Mouse (Mus musculus) ES-E14 (cell line): ENCODE results near the gene Poldip3. TPM values are rescaled to one million over a fixed set of nuclear protein-coding genes. Genes with fewer than 3 reads are reported as not detected.

ENCODE experiments used
- DNase-seq: peaks from one replicate; pipeline ENCODE4 v3.0.0-alpha.2; 2013; ENCODE audit warnings: low read depth, low spot score
- H3K27ac ChIP-seq: 2 replicates; pipeline ENCODE4 v1.5.1; 2012; ENCODE audit warnings: low read depth, mild to moderate bottlenecking, low read length, moderate library complexity, mixed read lengths; ENCODE audit not compliant: poor library complexity, insufficient read depth, severe bottlenecking
- H3K36me3 ChIP-seq: 2 replicates; pipeline ENCODE4 v1.6.1; 2012; ENCODE audit warnings: mild to moderate bottlenecking, low read length, moderate library complexity, mixed read lengths; ENCODE audit not compliant: control insufficient read depth, poor library complexity, insufficient read depth, severe bottlenecking
- H3K4me1 ChIP-seq, 2 experiments: fragments of 150-350 bp in 1 of 2; sonication (generic) in 1 of 2; 2 replicates each; pipeline ENCODE4 v1.6.1; 2012; ENCODE audit warnings: low read length in 2 of 2, mild to moderate bottlenecking in 1 of 2, mixed read lengths in 1 of 2; ENCODE audit not compliant: control insufficient read depth in 2 of 2, insufficient read depth in 2 of 2, poor library complexity in 1 of 2
- H3K4me3 ChIP-seq, 2 experiments: fragments of 150-350 bp in 1 of 2; sonication (generic) in 1 of 2; 2 replicates each; pipeline ENCODE4 v1.5.1; 2012; ENCODE audit warnings: low read length in 2 of 2, low read depth in 1 of 2, mild to moderate bottlenecking in 1 of 2, mixed read lengths in 1 of 2; ENCODE audit not compliant: insufficient read depth in 1 of 2, poor library complexity in 1 of 2, severe bottlenecking in 1 of 2
- H3K9ac ChIP-seq: 2 replicates; pipeline ENCODE4 v1.6.1; 2012; ENCODE audit warnings: low read depth, mild to moderate bottlenecking, low read length, mixed read lengths; ENCODE audit not compliant: poor library complexity, insufficient read depth, severe bottlenecking
- H3K9me3 ChIP-seq: fragments of 150-350 bp; sonication (generic); 2 replicates; pipeline ENCODE4 v1.6.1; 2012; ENCODE audit warnings: low read depth, mild to moderate bottlenecking, low read length; ENCODE audit not compliant: control insufficient read depth, insufficient read depth
- CHD2 ChIP-seq: IDR thresholded peaks from 2 replicates; pipeline ENCODE4 v1.6.1; 2014; ENCODE audit warnings: mild to moderate bottlenecking, low read depth, low read length, inconsistent platforms
- HCFC1 ChIP-seq: IDR thresholded peaks from 2 replicates; pipeline ENCODE4 v1.6.1; 2012; ENCODE audit warnings: low read length, inconsistent platforms, borderline replicate concordance; ENCODE audit not compliant: insufficient read depth
- MAFK ChIP-seq: IDR thresholded peaks from 2 replicates; pipeline ENCODE4 v1.6.1; 2014; ENCODE audit warnings: mild to moderate bottlenecking, low read depth, low read length, inconsistent platforms; ENCODE audit not compliant: insufficient read depth
- ZC3H11A ChIP-seq: IDR thresholded peaks from 2 replicates; pipeline ENCODE4 v1.6.1; 2012; ENCODE audit warnings: low read depth, mild to moderate bottlenecking, inconsistent platforms, low read length, borderline replicate concordance
- ZNF384 ChIP-seq: IDR thresholded peaks from 2 replicates; pipeline ENCODE4 v1.6.1; 2012; ENCODE audit warnings: low read depth, low read length, inconsistent platforms
- in situ Hi-C, 2 experiments: fragments of 600-800 bp; cut with MboI; formaldehyde crosslinking; loops; one replicate each; pipeline ENCODE4 v1.15.1; 2025; ENCODE audit warnings: low sequenced_read_pairs in 2 of 2, inconsistent platforms in 1 of 2; ENCODE audit not compliant: unreplicated experiment in 2 of 2
- total RNA-seq: library from RNA; depleted of rRNA; stranded (reverse); fragments of 300-350 nt; gene quantifications from 2 replicates; pipeline ENCODE4 v1.2.3, GENCODE M21; 2012

Poldip3 gene
- total RNA-seq, 1 experiment: 165 TPM

- peaks cover 5% of the 10 kb centered on the region for H3K9me3 ChIP-seq
- peaks cover 42% of the 10 kb centered on the region for H3K36me3 ChIP-seq
- H3K4me1 ChIP-seq: peaks cover 0 to 10% of the 10 kb centered on the region in 2 experiments; a peak in 1 of 4 replicates
- H3K4me3 ChIP-seq: no peak overlapping the region
- no peak overlapping the region for H3K27ac ChIP-seq
- in situ Hi-C loops: no loop called here
- no peak overlapping the region for H3K9ac ChIP-seq
- TF ChIP-seq HCFC1 (no peak), CHD2 (no peak), MAFK (no peak), ZNF384 (no peak), ZC3H11A (no peak)
- DNase-seq: no peak
Observed at GRCm38 (mm10) chr15:83115071-83115470, 34.1 kb downstream of the Poldip3 start.

GRCm38 (mm10) chr15:83114106-83114505 lies 35.1 kb downstream of the Poldip3 start:
- H3K27ac ChIP-seq: no peak overlapping the region
- no peak for TF ChIP-seq HCFC1
- no peak for TF ChIP-seq MAFK
- no peak for TF ChIP-seq CHD2
- peaks cover 5% of the 10 kb centered on the region for H3K9me3 ChIP-seq
- no peak overlapping the region for H3K4me3 ChIP-seq
- no peak overlapping the region for H3K9ac ChIP-seq
- peaks cover 0 to 10% of the 10 kb centered on the region in 2 experiments; a peak in 1 of 4 replicates for H3K4me1 ChIP-seq
- DNase-seq: no peak
- peaks cover 34% of the 10 kb centered on the region for H3K36me3 ChIP-seq
- in situ Hi-C loops: no loop called here

- no peak for TF ChIP-seq CHD2
- TF ChIP-seq HCFC1: no peak
- no peak for TF ChIP-seq ZNF384
- TF ChIP-seq ZC3H11A: no peak
- TF ChIP-seq MAFK: no peak
- no peak for DNase-seq
- H3K9ac ChIP-seq: no peak overlapping the region
Observed at GRCm38 (mm10) chr15:83112898-83113297, 36.3 kb downstream of the Poldip3 start.

GRCm38 (mm10) chr15:83111874-83112273 lies 37.3 kb downstream of the Poldip3 start:
- peaks cover 5% of the 10 kb centered on the region for H3K9me3 ChIP-seq
- in situ Hi-C loops: no loop called here
- peak overlapping the region; percentile 35; the same call in 1 of the 2 replicates for H3K27ac ChIP-seq
- peaks cover 12% of the 10 kb centered on the region for H3K36me3 ChIP-seq
- no peak for TF ChIP-seq HCFC1
- no peak for TF ChIP-seq MAFK
- TF ChIP-seq CHD2: no peak
- no peak overlapping the region for H3K9ac ChIP-seq
- no peak overlapping the region for H3K4me3 ChIP-seq
- no peak for DNase-seq
- peaks cover 0 to 3% of the 10 kb centered on the region in 2 experiments; a peak in 1 of 4 replicates for H3K4me1 ChIP-seq

More at GRCm38 (mm10) chr15:83112898-83113297, 36.3 kb downstream of the Poldip3 start:
- no peak overlapping the region for H3K4me3 ChIP-seq
- peaks cover 5% of the 10 kb centered on the region for H3K9me3 ChIP-seq
- H3K4me1 ChIP-seq: peaks cover 0 to 6% of the 10 kb centered on the region in 2 experiments; a peak in 1 of 4 replicates
- in situ Hi-C loops: no loop called here
- peaks cover 22% of the 10 kb centered on the region for H3K36me3 ChIP-seq
- no peak overlapping the region for H3K27ac ChIP-seq

- Histone ChIP-seq H3K9ac (no peak overlapping the region), H3K4me1 (peaks cover 0 to 3% of the 10 kb centered on the region in 2 experiments; a peak in 1 of 4 replicates), H3K9me3 (peaks cover 5% of the 10 kb centered on the region), H3K4me3 (no peak overlapping the region), H3K36me3 (peaks cover 7% of the 10 kb centered on the region), H3K27ac (no peak overlapping the region)
- no peak for DNase-seq
- in situ Hi-C loops: no loop called here
- TF ChIP-seq CHD2: no peak
- TF ChIP-seq ZNF384: no peak
- no peak for TF ChIP-seq HCFC1
- no peak for TF ChIP-seq MAFK
- no peak for TF ChIP-seq ZC3H11A
Observed at GRCm38 (mm10) chr15:83111290-83111689, 37.9 kb downstream of the Poldip3 start.
